Mouse (Mus musculus) granulocyte monocyte progenitor cell, adult 5-6 weeks (primary cell): Measurements from ENCODE around the gene Bcl11a. TPM values are rescaled to one million over a fixed set of nuclear protein-coding genes. Genes with fewer than 3 reads are reported as not detected.

ENCODE experiments used
- ATAC-seq: replicated peaks from 2 replicates; pipeline ENCODE4 v1.8.0; 2016; ENCODE audit warnings: mild to moderate bottlenecking, moderate TSS enrichment, inconsistent platforms; ENCODE audit not compliant: poor library complexity, severe bottlenecking
- total RNA-seq, 2 experiments: library from RNA; stranded (forward) in 1 of 2; stranded (reverse) in 1 of 2; fragments of 200-712, 200-1000 nt in 1 of 2; fragments of >200 nt in 1 of 2; fragmentation: Nextera tagmentation in 1 of 2; gene quantifications; 2 replicates each; pipeline ENCODE4 v1.2.3; 2014 to 2017

Gene Bcl11a
- total RNA-seq, 2 experiments from 2014 or later: 16.0 to 33.7 TPM

GRCm38 (mm10) chr11:24196460-24197190 is 118.8 kb downstream of the Bcl11a start:
- no peak for ATAC-seq

GRCm38 (mm10) chr11:24197424-24197823 is 119.6 kb downstream of the Bcl11a start:
- no peak for ATAC-seq

- ATAC-seq: no peak
Measured at GRCm38 (mm10) chr11:24199560-24199959, 121.7 kb downstream of the Bcl11a start.

- peak; percentile 91 for ATAC-seq
Measured at GRCm38 (mm10) chr11:24200310-24200709, 122.5 kb downstream of the Bcl11a start.

GRCm38 (mm10) chr11:24201223-24201622 is 123.4 kb downstream of the Bcl11a start:
- ATAC-seq: no peak

- no peak for ATAC-seq
Measured at GRCm38 (mm10) chr11:24202641-24203361, 124.9 kb downstream of the Bcl11a start.

- ATAC-seq: no peak
Measured at GRCm38 (mm10) chr11:24203489-24203888, 125.6 kb downstream of the Bcl11a start.

- ATAC-seq: no peak
Measured at GRCm38 (mm10) chr11:24208951-24209351, 131.1 kb downstream of the Bcl11a start.

- no peak for ATAC-seq
Measured at GRCm38 (mm10) chr11:24214509-24215134, 136.8 kb downstream of the Bcl11a start.

- ATAC-seq: peak; percentile 64
Measured at GRCm38 (mm10) chr11:24217741-24218333, 140.0 kb downstream of the Bcl11a start.

GRCm38 (mm10) chr11:24221601-24222307 is 143.9 kb downstream of the Bcl11a start:
- no peak for ATAC-seq

Other genes starting within 250 kb of the Bcl11a start
- gene Papolg, start 182.8 kb upstream of the Bcl11a start, total RNA-seq (2014; fragmentation: Nextera tagmentation): 14.9 and 15.6 TPM in 2 replicates
- gene Papolg, start 182.8 kb upstream of the Bcl11a start, total RNA-seq (2017): 15.5 and 15.8 TPM in 2 replicates
- gene A830031A19Rik, start 3.0 kb upstream of the Bcl11a start, total RNA-seq (2014; fragmentation: Nextera tagmentation): not detected in 2 replicates
- gene A830031A19Rik, start 3.0 kb upstream of the Bcl11a start, total RNA-seq (2017): not detected in 2 replicates